Mouse (Mus musculus) left cerebral cortex, postnatal 10 days (tissue): Measurements from ENCODE around the gene Anks1b. TPM values are rescaled to one million over a fixed set of nuclear protein-coding genes. Genes with fewer than 3 reads are reported as not detected.

Source experiments
- DNase-seq, 2 experiments: peaks; one replicate each; pipeline ENCODE4 v3.0.0; 2021 to 2022; ENCODE audit warnings: low spot score in 2 of 2, mixed read lengths in 1 of 2; ENCODE audit errors: extremely low spot score in 1 of 2
- intact Hi-C: fragments of 180-260 bp; cut with DNase I; formaldehyde crosslinking; loops from one replicate; pipeline ENCODE4 v1.15.1; 2025
- total RNA-seq, 2 experiments: library from RNA; stranded (reverse); gene quantifications; 2 replicates each; pipeline ENCODE4 v1.2.3; 2021

Gene Anks1b
- total RNA-seq, 2 experiments from 2014 or later: 366 TPM

DNA sequence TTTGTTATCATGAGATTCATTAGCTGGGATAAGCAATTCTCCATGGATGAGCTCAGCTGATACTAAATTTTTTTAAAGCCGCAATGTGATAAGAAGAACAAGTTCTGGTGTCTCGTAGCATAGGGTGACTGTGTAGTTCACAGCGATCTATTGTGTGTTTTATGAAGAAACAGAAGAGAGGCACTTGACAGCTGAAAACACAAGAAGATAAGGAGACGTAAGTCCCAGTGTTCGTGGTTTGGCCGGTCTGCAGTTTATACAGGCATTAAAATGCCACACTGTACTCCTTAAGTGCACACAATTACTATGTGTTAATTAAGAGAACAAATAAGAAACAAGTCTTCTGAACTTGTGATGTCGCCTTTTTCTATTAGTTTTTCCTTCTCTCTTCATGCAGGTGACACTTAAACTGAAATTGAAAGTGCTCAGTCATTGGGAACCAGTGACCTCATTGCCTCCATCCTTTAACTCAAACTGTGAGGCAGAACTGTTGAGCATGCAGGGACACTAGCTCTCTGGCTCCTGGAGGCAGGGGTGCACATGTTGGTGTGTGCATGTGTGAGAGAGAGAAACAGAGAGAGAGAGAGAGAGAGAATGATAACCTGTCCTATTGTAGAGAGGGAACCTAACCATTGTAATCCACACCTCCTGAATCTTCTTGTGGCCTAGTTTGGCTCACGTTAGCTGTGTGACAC lies 935.5 kb downstream of the Anks1b start:
- no peak for DNase-seq
- intact Hi-C loops: no loop called here

DNA sequence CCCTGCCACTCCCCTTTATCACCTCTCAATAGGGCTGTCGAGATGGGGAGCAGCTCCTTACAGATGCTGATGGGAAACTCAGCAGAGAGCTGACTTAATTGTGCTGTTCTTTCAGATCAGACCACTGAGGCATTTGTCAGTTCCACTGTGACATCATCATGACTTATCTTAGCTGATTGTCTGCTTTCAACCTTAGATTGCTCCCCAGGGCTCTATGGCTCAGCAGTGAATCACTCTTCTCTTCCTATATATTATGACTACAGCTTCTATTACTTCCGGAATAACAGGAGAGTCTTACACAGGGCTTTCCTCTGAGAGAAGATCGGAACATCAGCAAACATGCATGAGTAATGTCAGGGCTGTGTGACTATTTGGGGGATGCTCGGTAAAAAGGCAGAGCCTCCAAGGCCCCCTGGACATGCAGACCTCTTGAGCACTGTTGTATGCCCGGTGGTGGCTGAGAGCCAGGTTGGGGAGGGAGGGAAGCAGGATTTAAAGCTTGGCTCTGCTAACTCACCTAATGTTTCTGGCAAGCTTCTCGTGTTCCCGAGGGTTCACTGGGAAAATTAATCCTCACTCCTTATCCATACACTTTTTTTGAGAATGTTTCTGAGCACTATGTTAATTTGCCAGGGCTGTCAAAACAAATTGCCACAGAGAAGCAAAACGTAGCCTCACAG lies 936.7 kb downstream of the Anks1b start:
- DNase-seq: no peak
- intact Hi-C loops: no loop called here

DNA sequence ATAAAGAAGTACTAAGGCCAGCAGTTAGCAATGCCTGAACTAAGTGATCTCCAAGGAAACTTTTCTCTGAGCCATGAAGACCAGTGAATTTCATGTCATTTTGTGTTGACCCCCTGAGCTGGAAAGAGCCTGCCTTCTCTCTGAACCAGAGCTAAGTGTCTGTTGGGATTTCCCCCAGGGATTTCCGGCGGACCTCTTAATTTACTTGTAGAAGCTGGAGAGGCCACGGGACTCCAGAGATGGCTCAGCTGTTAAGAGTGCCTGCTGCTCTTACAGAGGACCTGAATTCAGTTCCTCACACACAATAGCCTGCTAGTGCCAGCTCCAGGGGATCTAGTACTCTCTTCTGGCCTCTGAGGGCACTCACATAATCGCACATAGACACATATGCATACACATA lies 938.1 kb downstream of the Anks1b start:
- intact Hi-C loops: no loop called here
- no peak for DNase-seq

DNA sequence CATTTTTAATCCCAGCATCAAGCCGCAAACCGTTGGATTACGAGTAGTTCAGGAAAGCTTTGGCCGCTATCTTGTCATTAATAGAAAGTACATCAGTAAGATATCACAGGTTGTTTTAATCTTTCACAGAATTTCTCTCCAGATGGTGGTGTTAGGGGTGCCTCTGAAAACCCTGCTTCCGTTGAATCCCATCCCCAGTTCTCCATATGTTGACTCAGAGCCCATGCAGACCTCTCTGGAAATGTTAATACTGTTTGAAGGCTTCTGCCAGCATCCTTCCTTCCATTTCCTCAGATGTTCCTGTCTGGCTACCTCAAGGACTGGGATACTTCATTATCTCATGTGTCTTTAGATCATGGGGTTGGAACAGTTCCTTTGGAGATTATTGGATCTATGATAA lies 940.0 kb downstream of the Anks1b start:
- intact Hi-C loops: no loop called here
- DNase-seq: no peak

DNA sequence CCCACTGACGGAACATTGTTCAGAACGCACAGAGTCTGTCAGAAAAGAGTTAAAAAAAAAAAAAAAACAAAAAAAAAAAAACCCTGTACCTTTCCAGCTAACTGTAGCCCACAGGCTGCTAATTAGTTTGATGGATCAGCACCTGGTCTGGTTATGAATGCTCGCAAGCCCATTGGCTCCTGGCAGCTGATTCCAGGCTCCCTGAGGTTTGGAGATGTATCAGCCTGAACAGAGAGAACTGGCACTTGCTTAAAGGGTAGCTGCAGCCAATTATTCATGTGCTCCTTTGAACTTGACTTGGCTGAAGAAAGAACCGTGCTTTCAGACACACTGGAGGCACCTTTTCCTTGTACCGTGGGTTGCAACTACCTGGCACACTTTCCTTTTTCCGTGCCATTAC lies 941.1 kb downstream of the Anks1b start:
- intact Hi-C loops: no loop called here
- no peak for DNase-seq

DNA sequence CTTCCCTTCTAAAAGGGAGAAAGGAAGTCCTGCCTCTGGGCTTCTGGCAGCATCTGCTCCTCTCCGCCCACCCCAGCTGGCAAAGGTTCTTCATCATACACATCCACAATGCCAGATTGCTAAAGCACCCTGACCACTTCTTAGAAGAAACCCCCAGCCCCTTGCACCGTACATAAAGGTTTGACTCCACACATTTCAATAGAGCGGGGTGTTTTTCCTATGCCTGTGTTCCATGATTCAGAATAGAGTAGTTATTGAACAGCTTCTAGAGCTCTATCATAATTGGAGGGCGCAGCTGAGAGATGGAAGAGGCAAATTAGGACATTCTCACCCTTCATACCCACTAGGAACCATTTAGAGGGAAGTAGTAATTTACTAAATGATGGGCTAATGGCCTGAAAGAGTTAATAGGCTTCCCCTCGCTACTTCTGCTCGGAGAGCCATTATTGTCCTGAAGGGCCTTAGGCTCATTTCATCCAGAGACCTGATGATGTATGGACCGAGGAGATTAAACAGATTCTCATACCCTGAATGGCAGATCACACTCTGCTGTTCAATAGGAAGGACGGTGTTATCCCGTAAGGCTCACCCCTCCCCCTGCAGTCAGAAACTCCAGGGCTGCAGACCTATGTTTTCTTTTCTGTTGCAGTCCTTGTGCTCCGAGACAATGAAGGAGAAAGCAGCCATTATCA lies 945.1 kb downstream of the Anks1b start:
- intact Hi-C loops: no loop called here
- no peak for DNase-seq

DNA sequence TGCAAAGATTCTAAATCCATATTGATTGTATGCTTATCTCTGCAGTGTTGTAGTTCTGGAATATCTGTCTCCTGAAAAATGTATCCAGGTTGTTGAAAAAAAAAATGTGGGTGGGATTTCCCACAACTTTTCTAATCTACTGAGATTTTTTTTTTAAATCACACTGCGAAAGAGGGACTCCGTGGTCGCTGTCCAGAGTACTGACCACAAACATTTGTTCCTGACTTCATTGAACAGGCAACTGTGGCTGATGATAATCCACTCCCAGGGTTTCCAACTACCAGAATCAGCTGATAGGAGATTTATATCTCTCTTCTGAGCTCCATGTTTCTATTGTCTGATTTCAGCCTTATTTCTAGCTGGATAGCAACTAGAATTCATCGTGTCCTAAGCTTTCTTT lies 950.1 kb downstream of the Anks1b start:
- intact Hi-C loops: no loop called here

DNA sequence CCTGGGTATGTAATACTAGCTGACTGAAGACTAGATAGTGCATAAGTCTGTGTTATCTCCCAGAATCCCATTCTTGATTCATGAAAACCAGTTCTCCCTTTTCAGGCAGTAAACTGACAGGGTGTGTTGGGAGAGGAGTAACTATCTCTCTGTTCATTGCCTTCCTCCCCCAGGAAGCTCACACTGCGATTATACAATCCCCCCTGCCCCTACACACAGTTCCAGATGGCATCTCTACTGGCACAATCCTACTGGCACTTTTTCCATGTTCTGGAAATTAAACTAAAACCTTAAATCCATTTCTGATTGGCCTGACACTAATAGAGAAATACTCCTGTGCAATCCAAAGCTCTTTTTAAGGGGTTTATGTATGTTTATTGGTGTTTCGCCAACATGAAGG lies 951.4 kb downstream of the Anks1b start:
- DNase-seq: no peak
- intact Hi-C loops: no loop called here

More for the DNA sequence above, 950.1 kb downstream of the Anks1b start:
- no peak for DNase-seq

DNA sequence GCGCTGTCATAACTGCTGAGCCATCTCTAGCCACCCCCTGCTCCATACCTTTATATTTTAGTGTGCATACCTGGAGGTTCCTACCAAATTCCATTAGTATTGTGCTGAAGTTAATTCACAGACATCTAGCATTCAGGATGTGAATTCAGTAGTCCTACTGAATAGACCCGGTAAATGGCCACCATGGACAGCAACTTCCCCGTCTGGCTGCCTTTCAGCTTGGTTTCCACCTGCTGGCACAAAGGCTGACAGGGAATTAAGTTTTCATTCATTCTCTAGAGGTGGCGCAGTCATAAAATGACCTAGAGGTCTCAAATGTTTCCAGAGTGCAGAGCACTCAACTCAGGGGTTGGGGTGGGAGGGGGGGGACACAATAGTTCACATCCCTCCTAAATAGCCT lies 953.6 kb downstream of the Anks1b start:
- DNase-seq: no peak
- intact Hi-C loops: no loop called here

DNA sequence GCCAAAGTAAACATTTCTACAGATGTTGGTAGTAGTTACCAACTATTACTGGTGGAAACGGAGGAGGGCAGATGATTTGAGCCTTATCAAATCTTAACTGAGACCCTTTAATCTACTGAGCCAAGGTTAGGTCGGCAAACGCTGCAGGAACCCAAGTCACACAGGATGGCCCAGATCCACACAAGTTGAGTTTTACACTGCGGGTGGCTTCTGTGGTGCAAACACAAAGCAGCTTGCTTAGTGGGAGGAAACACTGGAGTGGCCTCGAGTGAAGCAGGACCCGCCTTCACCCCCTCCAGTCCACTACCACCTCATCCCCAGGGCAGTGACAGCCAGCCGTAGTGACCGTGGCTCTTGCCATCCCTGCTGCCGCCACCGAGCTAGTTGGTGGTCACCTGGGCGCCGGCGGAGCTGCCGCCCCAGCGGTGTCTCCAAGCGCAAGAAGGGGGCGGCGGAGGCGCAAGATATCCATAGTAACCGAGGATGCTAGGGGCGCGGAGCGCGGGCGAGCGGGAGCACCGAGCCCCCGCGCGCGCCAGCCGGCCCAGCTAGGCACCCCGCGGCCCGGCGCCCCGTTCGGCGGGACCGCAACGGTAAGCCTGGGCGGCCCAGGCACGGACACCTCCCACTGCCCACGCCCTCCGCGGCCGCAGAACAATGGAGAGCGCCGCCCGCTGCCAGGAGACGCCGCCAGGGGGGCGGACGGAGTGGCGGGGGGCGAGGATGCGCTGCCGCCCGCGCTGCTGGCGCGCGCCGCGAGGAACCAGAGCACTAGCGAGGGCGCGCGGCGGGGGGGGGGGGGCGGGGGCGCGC lies 955.5 kb downstream of the Anks1b start:
- peak; percentile 51 to 71 for DNase-seq
- intact Hi-C loops: no loop called here

DNA sequence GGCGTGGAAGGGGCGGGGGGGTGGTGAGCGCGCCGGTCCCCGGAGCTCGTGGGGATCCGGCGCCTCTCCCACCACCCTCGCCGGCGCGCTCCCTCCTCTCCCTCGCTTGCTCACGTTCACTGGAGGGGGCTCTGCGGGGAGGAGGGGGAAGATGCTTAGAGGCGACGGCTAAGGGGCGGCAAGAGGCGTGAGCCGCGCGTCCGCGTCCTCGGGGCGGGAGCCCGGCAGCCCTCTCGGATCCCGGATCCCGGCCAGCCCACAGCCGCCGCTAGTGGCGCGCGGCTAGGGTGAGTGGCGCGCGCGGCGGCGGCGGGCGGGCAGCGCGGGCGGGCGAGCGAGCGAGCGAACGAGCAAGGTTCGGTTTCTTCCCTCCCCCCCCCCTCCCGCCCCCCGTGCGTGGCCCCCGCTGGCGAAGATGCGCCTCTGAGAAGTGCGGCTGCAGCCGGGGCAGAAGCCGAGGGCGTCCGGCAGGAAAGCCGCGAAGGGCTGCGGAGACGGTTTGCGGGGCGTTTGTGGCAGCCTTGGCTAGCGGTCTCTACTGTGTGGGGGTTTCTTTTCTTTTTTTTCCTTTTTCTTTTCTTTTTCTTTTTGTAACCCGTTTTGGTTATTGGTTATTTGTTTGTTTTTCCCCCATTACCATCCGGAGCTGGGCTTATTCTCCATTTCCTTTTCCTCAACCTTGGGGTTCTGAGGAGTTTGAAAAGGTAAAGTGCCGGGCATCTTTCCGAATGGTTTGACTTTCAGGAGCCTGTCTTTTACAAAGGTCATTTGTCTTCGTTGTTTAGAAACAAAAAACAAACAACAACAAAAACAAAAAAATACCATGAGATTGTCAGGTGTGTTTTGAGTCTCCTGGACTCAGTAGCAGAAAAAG lies 956.3 kb downstream of the Anks1b start:
- DNase-seq: peak in 1 of 2 experiments; percentile 74
- intact Hi-C loops: loop anchor here (2.0 kb wide), 1 partner anchor 203 kb away; no protein-coding TSS in a partner anchor

DNA sequence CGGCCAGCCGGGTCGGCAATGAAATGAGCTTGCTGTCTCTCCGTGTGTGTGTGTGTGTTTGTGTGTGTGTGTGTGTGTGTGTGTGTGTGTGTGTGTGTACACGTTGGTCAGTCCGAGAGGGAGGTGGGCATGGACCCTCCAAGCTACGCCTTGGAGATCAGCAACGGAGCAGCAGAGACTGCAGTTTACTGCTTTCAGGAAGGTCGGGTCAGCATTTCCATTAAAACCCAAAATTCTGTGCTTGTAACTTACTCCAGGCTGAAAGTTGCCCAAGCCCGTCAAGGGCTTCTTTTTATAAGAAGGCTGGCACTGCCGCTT lies 956.9 kb downstream of the Anks1b start:
- DNase-seq: no peak
- intact Hi-C loops: loop anchor here (2.0 kb wide), 1 partner anchor 203 kb away; no protein-coding TSS in a partner anchor

DNA sequence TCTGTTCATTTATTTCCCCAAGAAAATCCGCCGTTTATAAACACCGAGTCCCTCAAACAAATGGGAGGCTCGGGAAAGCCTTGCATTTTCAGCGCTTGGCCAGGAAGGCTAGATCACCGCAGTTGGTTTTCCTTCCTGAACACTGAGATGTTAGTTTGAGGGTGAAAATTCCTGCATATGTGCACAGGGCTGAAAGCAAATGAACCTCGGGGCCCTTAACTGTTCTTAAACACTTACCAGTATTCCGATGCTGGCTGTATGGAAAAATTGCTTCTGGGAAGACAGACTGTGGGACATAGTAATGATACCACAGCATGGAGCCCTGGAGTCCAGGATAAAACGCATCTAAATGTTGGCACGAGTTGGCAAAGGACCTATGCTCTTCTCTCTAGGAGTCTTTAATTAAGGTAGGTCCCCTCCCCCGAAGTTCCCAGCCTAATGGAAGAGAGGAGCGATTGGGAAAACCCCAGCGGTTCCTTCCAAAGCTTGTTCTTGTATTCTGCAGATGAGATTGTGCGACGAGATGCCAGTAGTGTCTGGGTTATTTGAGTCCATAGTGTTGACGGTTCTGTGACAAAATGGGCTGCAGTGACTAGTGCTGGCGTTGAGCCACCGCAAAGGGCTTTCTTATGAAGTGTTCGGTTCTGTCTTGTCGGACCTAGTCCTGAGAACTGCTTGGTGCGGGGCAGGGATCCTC lies 957.4 kb downstream of the Anks1b start:
- peak in 1 of 2 experiments; percentile 48 for DNase-seq

DNA sequence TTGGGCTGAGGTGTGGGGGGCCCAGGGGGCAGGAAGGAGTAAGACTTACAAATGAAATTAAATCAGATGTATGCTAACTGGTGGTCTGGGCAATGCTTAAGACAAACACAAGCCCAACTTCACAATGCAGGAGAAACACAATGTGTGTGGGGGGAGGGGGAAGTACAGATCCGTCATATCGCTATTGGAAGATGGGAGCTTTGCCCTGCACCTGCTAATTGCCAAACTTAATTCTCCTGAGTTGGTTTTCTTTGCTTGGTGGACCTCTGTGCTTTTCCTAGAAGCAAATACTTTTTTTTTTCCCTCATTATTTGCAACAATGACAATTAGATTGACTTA lies 957.9 kb downstream of the Anks1b start:
- no peak for DNase-seq
- intact Hi-C loops: loop anchor here (2.0 kb wide), 1 partner anchor 202 kb away; no protein-coding TSS in a partner anchor

More for the DNA sequence above, 957.4 kb downstream of the Anks1b start:
- intact Hi-C loops: loop anchor here (2.0 kb wide), 1 partner anchor 202 kb away; no protein-coding TSS in a partner anchor

DNA sequence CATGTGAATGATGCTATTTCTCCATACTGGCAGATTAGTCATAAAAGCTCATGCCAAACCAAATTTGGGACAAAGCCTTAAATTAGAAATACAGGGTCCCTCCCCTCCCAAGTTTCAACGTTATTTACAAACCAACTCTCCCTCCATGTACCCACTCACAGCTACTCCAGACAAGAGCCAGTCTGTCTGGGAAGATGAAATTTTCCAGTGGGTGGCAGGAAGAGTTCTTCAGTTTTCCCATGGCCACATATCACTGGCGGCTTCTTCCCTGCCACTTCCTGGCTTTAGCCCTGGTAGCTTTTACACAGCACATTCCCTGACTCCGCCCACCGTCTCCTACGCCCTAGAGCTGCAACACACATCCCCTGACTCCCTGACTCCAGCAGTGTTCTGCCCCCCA lies 961.0 kb downstream of the Anks1b start:
- DNase-seq: peak in 1 of 2 experiments; percentile 34
- intact Hi-C loops: no loop called here

DNA sequence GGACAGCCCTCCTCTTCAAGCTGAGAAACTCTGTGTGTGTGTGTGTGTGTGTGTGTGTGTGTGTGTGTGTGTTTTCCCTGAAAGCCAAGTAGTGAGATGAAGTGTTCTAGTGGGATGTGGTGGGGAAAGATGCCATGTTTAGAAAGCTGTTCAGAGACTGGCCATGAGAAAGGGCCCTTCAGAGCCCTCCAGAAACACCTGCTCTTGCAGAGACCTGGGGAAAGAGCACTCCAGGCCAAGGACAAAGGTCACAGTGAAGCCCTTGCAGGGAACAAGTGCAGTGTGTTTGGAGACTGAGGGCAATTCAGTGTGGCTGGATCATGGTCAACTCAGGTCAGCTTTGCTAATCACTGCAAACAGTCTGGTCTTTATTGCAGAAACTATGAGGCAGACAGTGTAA lies 961.9 kb downstream of the Anks1b start:
- intact Hi-C loops: no loop called here

DNA sequence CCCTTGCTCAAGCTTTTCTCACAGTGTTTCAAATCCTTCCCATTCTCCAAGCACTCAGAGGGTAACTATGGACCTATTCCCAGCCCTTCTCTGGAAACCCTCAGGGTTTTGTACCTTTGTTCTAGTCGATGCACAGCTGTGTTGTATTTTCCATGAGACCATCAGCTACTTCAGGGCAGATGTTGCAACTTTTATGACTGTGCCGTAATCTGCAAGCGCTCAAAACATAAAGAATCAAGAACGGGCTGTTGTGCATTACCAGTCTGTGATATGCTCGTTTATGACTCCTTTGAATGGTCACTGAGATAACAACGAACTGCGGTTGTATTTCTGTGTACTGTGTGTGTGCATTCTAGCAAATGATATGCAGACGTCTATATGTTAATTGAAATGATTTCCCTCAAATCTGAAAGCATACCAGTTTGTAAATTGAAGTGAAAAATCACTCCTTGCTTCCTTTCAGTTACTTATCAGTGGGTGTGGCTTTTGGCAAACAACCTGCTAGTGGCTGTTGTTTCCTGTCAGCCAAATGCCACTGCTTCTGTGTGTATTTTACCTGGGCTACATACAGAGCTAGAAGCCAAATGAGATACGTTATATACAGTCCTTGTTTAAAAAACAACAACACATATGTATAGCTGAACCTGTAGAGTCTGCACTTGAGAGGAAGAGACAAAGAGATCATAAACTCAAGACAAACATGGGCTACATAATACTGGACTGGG lies 966.5 kb downstream of the Anks1b start:
- intact Hi-C loops: no loop called here
- no peak for DNase-seq

More for the DNA sequence above, 961.9 kb downstream of the Anks1b start:
- no peak for DNase-seq
